Mouse (Mus musculus) testis, adult 2 months (tissue): ENCODE data around the gene Top2a. TPM values are rescaled to one million over a fixed set of nuclear protein-coding genes. Genes with fewer than 3 reads are reported as not detected.

Experiments used
- H3K27ac ChIP-seq: fragments of 200-500 bp; 2 replicates; pipeline ENCODE4 v1.5.1; 2012; ENCODE audit warnings: low read depth, low read length; ENCODE audit not compliant: control insufficient read depth, insufficient read depth
- H3K27me3 ChIP-seq: fragments of 200-500 bp; 2 replicates; pipeline ENCODE4 v1.6.1; 2012; ENCODE audit warnings: mild to moderate bottlenecking, low read length, moderate library complexity; ENCODE audit not compliant: control insufficient read depth, insufficient read depth
- H3K36me3 ChIP-seq: fragments of 200-500 bp; 2 replicates; pipeline ENCODE4 v1.6.1; 2012; ENCODE audit warnings: mild to moderate bottlenecking, low read length; ENCODE audit not compliant: control insufficient read depth, insufficient read depth
- H3K4me1 ChIP-seq: fragments of 200-500 bp; 2 replicates; pipeline ENCODE4 v1.6.1; 2012; ENCODE audit warnings: low read length; ENCODE audit not compliant: control insufficient read depth, insufficient read depth
- H3K4me3 ChIP-seq: fragments of 200-500 bp; 2 replicates; pipeline ENCODE4 v1.5.1; 2012; ENCODE audit warnings: low read depth, mild to moderate bottlenecking, low read length, moderate library complexity, mixed read lengths; ENCODE audit not compliant: control insufficient read depth
- CTCF ChIP-seq: fragments of 200-500 bp; IDR thresholded peaks from 2 replicates; pipeline ENCODE4 v1.5.1; 2012; ENCODE audit warnings: low read depth, mild to moderate bottlenecking, inconsistent platforms, low read length, moderate library complexity; ENCODE audit not compliant: control insufficient read depth, insufficient read depth, insufficient replicate concordance
- POLR2A ChIP-seq: fragments of 200-500 bp; IDR thresholded peaks from 2 replicates; pipeline ENCODE4 v1.6.1; 2012; ENCODE audit warnings: low read depth, mild to moderate bottlenecking, inconsistent platforms, low read length, moderate library complexity; ENCODE audit not compliant: control insufficient read depth
- polyA plus RNA-seq: library from polyadenylated mRNA; depleted of rRNA; stranded (reverse); fragments of >200 nt; gene quantifications from 2 replicates; pipeline ENCODE4 v1.2.3, GENCODE M21; 2012

Gene Top2a
- polyA plus RNA-seq, 1 experiment, result 19.4 TPM

GRCm38 (mm10) chr11:99040346-99040974 is 16.5 kb upstream of the Top2a start:
- Histone ChIP-seq H3K27me3 (no peaks in the 10 kb centered on the region), H3K4me1 (peaks cover 16% of the 10 kb centered on the region), H3K36me3 (no peaks in the 10 kb centered on the region), H3K4me3 (peak overlapping the region; percentile 85), H3K27ac (no peak overlapping the region; the same call in 1 of the 2 replicates)
- TF ChIP-seq CTCF (no peak), POLR2A (no peak)

GRCm38 (mm10) chr11:99039782-99040181 is 15.8 kb upstream of the Top2a start:
- peaks cover 16% of the 10 kb centered on the region for H3K4me1 ChIP-seq
- H3K4me3 ChIP-seq, result peak overlapping the region; percentile 56
- TF ChIP-seq POLR2A (no peak), CTCF (peak; percentile 56; the same call in 1 of the 2 replicates)
- H3K27me3 ChIP-seq, result no peaks in the 10 kb centered on the region
- no peaks in the 10 kb centered on the region for H3K36me3 ChIP-seq
- H3K27ac ChIP-seq, result no peak overlapping the region

DNA sequence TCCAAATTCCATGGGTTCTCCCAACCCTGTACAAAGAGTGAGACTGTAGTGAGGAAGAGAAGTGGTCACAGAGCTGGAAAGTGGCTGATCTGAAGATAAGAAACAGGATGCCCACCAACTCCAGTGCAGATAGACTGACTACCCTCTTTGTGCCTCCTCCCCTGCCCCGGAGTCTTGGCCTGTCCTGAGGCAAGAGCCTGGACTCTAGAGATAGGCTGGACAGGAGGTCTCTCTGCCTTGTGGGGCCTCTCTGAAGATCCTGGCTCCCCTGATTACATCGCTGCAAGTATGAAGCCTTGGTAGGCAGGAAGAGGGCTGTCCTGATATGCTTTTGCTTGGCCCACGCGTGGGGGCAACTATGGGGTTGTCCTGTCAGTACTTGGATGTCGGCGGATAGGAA is 12.3 kb upstream of the Top2a start:
- Histone ChIP-seq H3K27ac (no peak overlapping the region), H3K36me3 (no peaks in the 10 kb centered on the region)

DNA sequence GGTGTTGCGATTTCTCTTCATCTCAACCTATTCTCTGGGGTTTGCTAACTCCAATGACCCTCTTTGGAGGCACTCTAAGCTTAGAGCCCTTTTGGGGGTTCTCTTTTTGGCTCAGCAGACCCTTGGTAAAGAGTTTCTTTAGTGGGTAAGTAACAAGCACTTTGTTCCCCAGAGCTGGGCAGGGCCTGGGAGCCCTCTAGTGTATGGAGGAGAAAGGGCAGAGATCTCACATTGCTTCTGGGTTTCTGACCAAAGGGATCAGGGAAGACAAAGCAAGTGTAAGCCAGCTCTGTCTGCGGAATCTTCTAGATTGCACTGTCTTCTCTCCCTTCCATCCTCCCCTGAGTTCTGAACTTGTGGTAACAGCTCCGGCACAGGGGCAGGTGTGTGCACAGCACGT is 11.4 kb upstream of the Top2a start:
- no peaks in the 10 kb centered on the region for H3K36me3 ChIP-seq
- H3K27ac ChIP-seq, result no peak overlapping the region
- no peak overlapping the region for H3K4me3 ChIP-seq
- TF ChIP-seq CTCF, result no peak
- no peak for TF ChIP-seq POLR2A
- no peaks in the 10 kb centered on the region for H3K27me3 ChIP-seq
- H3K4me1 ChIP-seq, result peaks cover 4% of the 10 kb centered on the region; the same call in 1 of the 2 replicates

More for the DNA sequence above, 12.3 kb upstream of the Top2a start:
- peaks cover 11% of the 10 kb centered on the region for H3K4me1 ChIP-seq
- no peak for TF ChIP-seq POLR2A
- no peak for TF ChIP-seq CTCF
- peak overlapping the region; percentile 37 for H3K4me3 ChIP-seq
- H3K27me3 ChIP-seq, result no peaks in the 10 kb centered on the region

- TF ChIP-seq POLR2A (no peak), CTCF (no peak)
- H3K4me1 ChIP-seq, result peaks cover 9% of the 10 kb centered on the region
- no peaks in the 10 kb centered on the region for H3K27me3 ChIP-seq
- H3K27ac ChIP-seq, result no peak overlapping the region
- H3K36me3 ChIP-seq, result peaks cover 1% of the 10 kb centered on the region
- H3K4me3 ChIP-seq, result no peak overlapping the region
Measured at GRCm38 (mm10) chr11:99026899-99027440, 3.0 kb upstream of the Top2a start.

DNA sequence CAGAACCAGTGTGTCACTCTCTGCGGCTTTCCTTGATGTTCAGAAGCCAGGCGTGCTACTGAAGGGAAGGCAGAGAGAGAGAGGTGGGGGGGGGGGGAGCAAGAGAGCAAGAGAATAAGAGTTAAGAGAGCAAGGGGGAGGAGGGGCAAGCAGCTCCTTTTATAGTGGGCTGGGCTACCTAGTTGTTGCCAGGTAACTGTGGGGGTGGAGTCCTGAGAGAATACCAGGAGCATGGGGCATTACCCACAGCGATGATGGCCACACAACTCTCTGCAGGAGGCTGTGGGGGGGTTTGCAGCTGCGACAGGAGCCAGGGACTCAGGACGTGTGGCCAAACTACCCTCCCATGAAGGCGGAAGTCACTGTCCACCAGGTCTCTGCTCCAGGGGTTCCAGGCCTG is 1.9 kb upstream of the Top2a start:
- H3K36me3 ChIP-seq, result peaks cover 1% of the 10 kb centered on the region
- TF ChIP-seq POLR2A, result no peak
- no peak for TF ChIP-seq CTCF
- H3K27ac ChIP-seq, result no peak overlapping the region
- H3K4me3 ChIP-seq, result no peak overlapping the region
- peaks cover 9% of the 10 kb centered on the region for H3K4me1 ChIP-seq
- H3K27me3 ChIP-seq, result no peaks in the 10 kb centered on the region

DNA sequence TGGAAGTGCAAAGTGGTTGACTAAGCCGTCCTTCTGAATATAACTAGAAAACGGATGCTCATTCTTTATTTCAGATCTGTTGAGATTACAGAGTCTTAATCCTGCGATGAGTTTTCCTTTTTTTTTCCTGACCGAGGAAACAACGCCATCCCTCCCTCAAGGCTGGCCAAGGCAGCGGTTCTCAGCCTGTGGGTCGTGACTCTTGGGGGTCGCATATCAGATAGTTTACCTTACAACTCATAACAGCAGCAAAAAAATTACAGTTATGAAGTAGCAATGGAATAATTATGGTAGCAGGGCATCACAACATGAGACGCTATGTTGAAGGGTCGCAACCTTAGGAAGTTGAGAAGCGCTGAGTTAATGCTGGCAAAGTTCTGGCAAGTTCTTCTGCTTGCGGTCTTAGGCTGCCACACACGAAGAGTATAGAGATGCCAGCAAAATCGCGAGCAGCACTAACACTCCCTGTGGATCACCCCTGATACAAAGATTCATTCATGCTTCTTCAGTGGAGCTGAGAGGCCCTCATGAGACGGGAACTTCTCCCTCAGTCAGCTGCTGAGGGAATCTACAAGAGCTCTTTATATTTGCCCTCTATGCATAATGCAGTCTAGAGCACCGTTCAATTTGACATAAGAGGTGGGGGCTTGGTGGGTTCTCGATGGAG is 612 bp upstream of the Top2a start:
- H3K4me3 ChIP-seq, result peak overlapping the region; percentile 82
- H3K27ac ChIP-seq, result peak overlapping the region; percentile 68
- H3K4me1 ChIP-seq, result peaks cover 9% of the 10 kb centered on the region
- H3K36me3 ChIP-seq, result peaks cover 1% of the 10 kb centered on the region
- H3K27me3 ChIP-seq, result no peaks in the 10 kb centered on the region
- no peak for TF ChIP-seq CTCF
- no peak for TF ChIP-seq POLR2A

GRCm38 (mm10) chr11:99023094-99023493 is 895 bp downstream of the Top2a start:
- Histone ChIP-seq H3K27me3 (no peaks in the 10 kb centered on the region), H3K4me1 (peaks cover 9% of the 10 kb centered on the region), H3K4me3 (peak overlapping the region; percentile 99), H3K27ac (no peak overlapping the region), H3K36me3 (peaks cover 1% of the 10 kb centered on the region)
- no peak for TF ChIP-seq CTCF
- no peak for TF ChIP-seq POLR2A
